Mouse (Mus musculus) liver, postnatal 0 days (tissue): ENCODE measurements around the gene Prph2. TPM values are rescaled to one million over a fixed set of nuclear protein-coding genes. Genes with fewer than 3 reads are reported as not detected.
A peak's percentile ranks its signal among the peaks of the same experiment; 100 is the strongest.

ENCODE experiments used
- ATAC-seq: fragments of 200-750 bp; cut with Nextera tagmentation; 2 replicates; pipeline ENCODE4 v1.8.0; 2017; ENCODE audit warnings: mild to moderate bottlenecking, moderate library complexity
- DNase-seq: peaks from one replicate; pipeline ENCODE4 v3.0.0-alpha.2; 2016
- H3K27ac ChIP-seq: fragments of 300-500 bp; sonication (generic); 2 replicates; pipeline ENCODE4 v1.5.1; 2014; ENCODE audit warnings: antibody characterized with exemption, moderate library complexity, mild to moderate bottlenecking, low read depth
- H3K27me3 ChIP-seq: fragments of 300-500 bp; sonication (generic); 2 replicates; pipeline ENCODE4 v1.6.1; 2014; ENCODE audit warnings: low read length, control low read depth, mixed read lengths; ENCODE audit not compliant: insufficient read depth
- H3K36me3 ChIP-seq: fragments of 300-500 bp; sonication (generic); replicated peaks from 2 replicates; pipeline ENCODE4 v1.6.1; 2014; ENCODE audit warnings: mild to moderate bottlenecking, control low read depth, low read length, moderate library complexity, mixed read lengths; ENCODE audit not compliant: insufficient read depth
- H3K4me1 ChIP-seq: fragments of 300-500 bp; sonication (generic); 2 replicates; pipeline ENCODE4 v1.6.1; 2014; ENCODE audit warnings: antibody characterized with exemption, mild to moderate bottlenecking, control low read depth; ENCODE audit not compliant: insufficient read depth
- H3K4me2 ChIP-seq: fragments of 300-500 bp; sonication (generic); 2 replicates; pipeline ENCODE4 v1.6.1; 2014; ENCODE audit warnings: low read depth, mild to moderate bottlenecking, low read length, moderate library complexity, mixed read lengths
- H3K4me3 ChIP-seq: fragments of 300-500 bp; sonication (generic); 2 replicates; pipeline ENCODE4 v1.5.1; 2014; ENCODE audit warnings: low read depth, low read length
- H3K9ac ChIP-seq: fragments of 300-500 bp; sonication (generic); replicated peaks from 2 replicates; pipeline ENCODE4 v1.6.1; 2014; ENCODE audit warnings: mild to moderate bottlenecking, moderate library complexity
- H3K9me3 ChIP-seq: fragments of 300-500 bp; sonication (generic); 2 replicates; pipeline ENCODE4 v1.6.1; 2016; ENCODE audit warnings: mild to moderate bottlenecking, control low read depth, low read length, mixed read lengths
- CTCF ChIP-seq: sonication (generic); IDR thresholded peaks from 2 replicates; pipeline ENCODE4 v1.5.1; 2016; ENCODE audit warnings: antibody characterized with exemption, low read depth
- EP300 ChIP-seq: IDR thresholded peaks from 2 replicates; pipeline ENCODE4 v1.6.1; 2016; ENCODE audit warnings: antibody characterized with exemption, low read depth, mild to moderate bottlenecking
- WGBS: fragments of 180-500 bp; shearing (Covaris S2); extraction: QIAGEN DNeasy Blood & Tissue Kit; methylation state at CpG from one replicate; pipeline ENCODE4 v1.1.7; 2014; ENCODE audit not compliant: insufficient replicate concordance; 5-methylcytosine and 5-hydroxymethylcytosine counted together
- polyA plus RNA-seq: library from polyadenylated mRNA; unstranded; fragments of >200 nt; fragmentation: Nextera tagmentation; extraction: Ambion mirVana; gene quantifications from 2 replicates; pipeline ENCODE4 v1.2.1, GENCODE M21; 2015

Gene Prph2
- polyA plus RNA-seq, 1 experiment from 2014 or later: not detected

- H3K4me3 ChIP-seq: no peak overlapping the region
- no peak overlapping the region for H3K27ac ChIP-seq
- no peaks in the 10 kb centered on the region for H3K27me3 ChIP-seq
- 23% methylated on average over 19 of the region's 19 CpGs for WGBS
- H3K9me3 ChIP-seq: no peaks in the 10 kb centered on the region
- H3K36me3 ChIP-seq: no peaks in the 10 kb centered on the region
- no peak overlapping the region for H3K9ac ChIP-seq
- H3K4me2 ChIP-seq: no peak overlapping the region
- DNase-seq (peak; percentile 83), ATAC-seq (peak; percentile 93)
- TF ChIP-seq EP300: no peak
- peak; percentile 97 for TF ChIP-seq CTCF
- no peaks in the 10 kb centered on the region for H3K4me1 ChIP-seq
These were observed 6.3 kb upstream of the Prph2 start for GRCm38 (mm10) chr17:46903876-46904490.

- Histone ChIP-seq H3K36me3 (no peaks in the 10 kb centered on the region), H3K9me3 (no peaks in the 10 kb centered on the region), H3K4me2 (no peak overlapping the region), H3K9ac (no peak overlapping the region), H3K4me3 (no peak overlapping the region), H3K27ac (no peak overlapping the region), H3K4me1 (no peaks in the 10 kb centered on the region), H3K27me3 (no peaks in the 10 kb centered on the region)
- WGBS: 38% methylated on average over 6 of the region's 6 CpGs
- ATAC-seq (no peak), DNase-seq (no peak)
- no peak for TF ChIP-seq EP300
- TF ChIP-seq CTCF: no peak
These were observed 2.1 kb downstream of the Prph2 start for GRCm38 (mm10) chr17:46912331-46912730.

GRCm38 (mm10) chr17:46915129-46915528 lies 4.9 kb downstream of the Prph2 start:
- ATAC-seq (no peak), DNase-seq (no peak)
- Histone ChIP-seq H3K9ac (no peak overlapping the region), H3K36me3 (no peaks in the 10 kb centered on the region), H3K27ac (no peak overlapping the region), H3K4me2 (no peak overlapping the region), H3K9me3 (no peaks in the 10 kb centered on the region), H3K4me1 (no peaks in the 10 kb centered on the region), H3K4me3 (no peak overlapping the region), H3K27me3 (no peaks in the 10 kb centered on the region)
- 63% methylated on average over 3 of the region's 3 CpGs for WGBS
- TF ChIP-seq CTCF: no peak
- TF ChIP-seq EP300: no peak

GRCm38 (mm10) chr17:46918951-46919350 lies 8.7 kb downstream of the Prph2 start:
- 40% methylated on average over 4 of the region's 4 CpGs for WGBS
- DNase-seq (no peak), ATAC-seq (no peak)
- Histone ChIP-seq H3K27ac (no peak overlapping the region), H3K9ac (no peak overlapping the region), H3K4me1 (no peaks in the 10 kb centered on the region), H3K9me3 (no peaks in the 10 kb centered on the region), H3K27me3 (no peaks in the 10 kb centered on the region), H3K36me3 (no peaks in the 10 kb centered on the region), H3K4me2 (no peak overlapping the region), H3K4me3 (no peak overlapping the region)
- TF ChIP-seq CTCF (no peak), EP300 (no peak)

- DNase-seq: no peak
- Histone ChIP-seq H3K4me3 (no peak overlapping the region), H3K9ac (no peak overlapping the region), H3K9me3 (no peaks in the 10 kb centered on the region), H3K36me3 (no peaks in the 10 kb centered on the region), H3K4me2 (no peak overlapping the region), H3K4me1 (no peaks in the 10 kb centered on the region), H3K27me3 (no peaks in the 10 kb centered on the region), H3K27ac (no peak overlapping the region)
- WGBS: 58% methylated on average over 6 of the region's 6 CpGs
- no peak for ATAC-seq
- TF ChIP-seq CTCF (no peak), EP300 (no peak)
These were observed 10.6 kb downstream of the Prph2 start for GRCm38 (mm10) chr17:46920855-46921254.

- no peak overlapping the region for H3K27ac ChIP-seq
- WGBS: 72% methylated on average over 5 of the region's 6 CpGs
- H3K9me3 ChIP-seq: no peaks in the 10 kb centered on the region
- H3K9ac ChIP-seq: no peak overlapping the region
- no peak overlapping the region for H3K4me3 ChIP-seq
- H3K27me3 ChIP-seq: no peaks in the 10 kb centered on the region
- H3K36me3 ChIP-seq: peaks cover 24% of the 10 kb centered on the region
- H3K4me1 ChIP-seq: no peaks in the 10 kb centered on the region
- DNase-seq (no peak), ATAC-seq (no peak)
- no peak overlapping the region for H3K4me2 ChIP-seq
- TF ChIP-seq CTCF (no peak), EP300 (no peak)
These were observed 15.9 kb downstream of the Prph2 start for GRCm38 (mm10) chr17:46926192-46926591.
